Mouse (Mus musculus): Measurements from ENCODE around the gene Cdc6.

- TF ChIP-seq CTCF (conservative IDR thresholded peaks at IDR 0.05 in 1 of 2, IDR thresholded peaks at IDR 0.05 in 1 of 2; ENCODE audit: low read depth in 2 of 2, low read length in 2 of 2) (no peak), POLR2A (IDR thresholded peaks at IDR 0.05; ENCODE audit: low read depth, low read length) (no peak), ETS1 (conservative IDR thresholded peaks at IDR 0.05; ENCODE audit: low read depth, low read length) (no peak)
Measured at GRCm38 (mm10) chr11:98873900-98874299, 33.7 kb upstream of the Cdc6 start.
